Mouse (Mus musculus): ENCODE data around the gene Hnf4a. TPM values are rescaled to one million over a fixed set of nuclear protein-coding genes. Genes with fewer than 3 reads are reported as not detected.
"Not testable (repeated sequence)": the region's sequence is repeated elsewhere in the genome, so short reads cannot be mapped to it uniquely, and the experiment has no call there.

The Hnf4a gene
- total RNA-seq, 2 experiments from 2014 or later: 0.31 to 0.56 TPM

GRCm38 (mm10) chr2:163609281-163609975 lies 102.8 kb downstream of the Hnf4a start:
- no peak for ATAC-seq (replicated peaks; ENCODE audit: low FRiP score, low TSS enrichment, poor library complexity, severe bottlenecking)

GRCm38 (mm10) chr2:163611176-163611575 lies 104.6 kb downstream of the Hnf4a start:
- no peak for ATAC-seq (replicated peaks; ENCODE audit: low FRiP score, low TSS enrichment, poor library complexity, severe bottlenecking)

- no peak for ATAC-seq (replicated peaks; ENCODE audit: low FRiP score, low TSS enrichment, poor library complexity, severe bottlenecking)
Observed at GRCm38 (mm10) chr2:163613206-163613605, 106.6 kb downstream of the Hnf4a start.

- no peak for ATAC-seq (replicated peaks; ENCODE audit: low FRiP score, low TSS enrichment, poor library complexity, severe bottlenecking)
Observed at GRCm38 (mm10) chr2:163613990-163614389, 107.4 kb downstream of the Hnf4a start.

GRCm38 (mm10) chr2:163615401-163615800 lies 108.8 kb downstream of the Hnf4a start:
- ATAC-seq (replicated peaks; ENCODE audit: low FRiP score, low TSS enrichment, poor library complexity, severe bottlenecking): no peak

- ATAC-seq (replicated peaks; ENCODE audit: low FRiP score, low TSS enrichment, poor library complexity, severe bottlenecking): no peak
Observed at GRCm38 (mm10) chr2:163615906-163616651, 109.5 kb downstream of the Hnf4a start.

GRCm38 (mm10) chr2:163616652-163617227 lies 110.1 kb downstream of the Hnf4a start:
- ATAC-seq (replicated peaks; ENCODE audit: low FRiP score, low TSS enrichment, poor library complexity, severe bottlenecking): no peak

- peak; percentile 8; the same call in 1 of the 2 replicates for ATAC-seq (replicated peaks; ENCODE audit: low FRiP score, low TSS enrichment, poor library complexity, severe bottlenecking)
Observed at GRCm38 (mm10) chr2:163617232-163617863, 110.7 kb downstream of the Hnf4a start.

- no peak for ATAC-seq (replicated peaks; ENCODE audit: low FRiP score, low TSS enrichment, poor library complexity, severe bottlenecking)
Observed at GRCm38 (mm10) chr2:163617874-163618273, 111.3 kb downstream of the Hnf4a start.

- no peak for ATAC-seq (replicated peaks; ENCODE audit: low FRiP score, low TSS enrichment, poor library complexity, severe bottlenecking)
Observed at GRCm38 (mm10) chr2:163620451-163620850, 113.8 kb downstream of the Hnf4a start.

- ATAC-seq (replicated peaks; ENCODE audit: low FRiP score, low TSS enrichment, poor library complexity, severe bottlenecking): not testable (repeated sequence)
Observed at GRCm38 (mm10) chr2:163621401-163621800, 114.8 kb downstream of the Hnf4a start.

Other genes with a start within 250 kb of the Hnf4a start
- not detected in 2 replicates for gene Jph2, start 108.8 kb upstream of the Hnf4a start, total RNA-seq (2014; fragmentation: Nextera tagmentation)
- not detected in 2 replicates for gene Jph2, start 108.8 kb upstream of the Hnf4a start, total RNA-seq (2017)
- gene Oser1, start 82.1 kb upstream of the Hnf4a start, total RNA-seq (2014; fragmentation: Nextera tagmentation): 24.6 and 25.8 TPM in 2 replicates
- 46.6 and 53.5 TPM in 2 replicates for gene Oser1, start 82.1 kb upstream of the Hnf4a start, total RNA-seq (2017)
- gene Gdap1l1, start 68.3 kb upstream of the Hnf4a start, total RNA-seq (2014; fragmentation: Nextera tagmentation): not detected in 2 replicates
- gene Gdap1l1, start 68.3 kb upstream of the Hnf4a start, total RNA-seq (2017): not detected in 2 replicates
- gene Fitm2, start 34.2 kb upstream of the Hnf4a start, total RNA-seq (2014; fragmentation: Nextera tagmentation): 3.3 and 6.6 TPM in 2 replicates
- 6.2 and 8.8 TPM in 2 replicates for gene Fitm2, start 34.2 kb upstream of the Hnf4a start, total RNA-seq (2017)
- gene R3hdml, start 14.5 kb upstream of the Hnf4a start, total RNA-seq (2014; fragmentation: Nextera tagmentation): not detected in 2 replicates
- gene R3hdml, start 14.5 kb upstream of the Hnf4a start, total RNA-seq (2017): not detected in 2 replicates
- 15.6 and 27.3 TPM in 2 replicates for gene Ttpal, start 95.5 kb downstream of the Hnf4a start, total RNA-seq (2014; fragmentation: Nextera tagmentation)
- gene Ttpal, start 95.5 kb downstream of the Hnf4a start, total RNA-seq (2017): 9.0 and 10.9 TPM in 2 replicates
- gene Serinc3, start 138.3 kb downstream of the Hnf4a start, total RNA-seq (2014; fragmentation: Nextera tagmentation): 438 and 460 TPM in 2 replicates
- 469 and 531 TPM in 2 replicates for gene Serinc3, start 138.3 kb downstream of the Hnf4a start, total RNA-seq (2017)
- 92.1 and 105 TPM in 2 replicates for gene Pkig, start 151.6 kb downstream of the Hnf4a start, total RNA-seq (2014; fragmentation: Nextera tagmentation)
- 38.2 and 70.3 TPM in 2 replicates for gene Pkig, start 151.6 kb downstream of the Hnf4a start, total RNA-seq (2017)
- 8.0 and 10.6 TPM in 2 replicates for gene Ada, start 243.4 kb downstream of the Hnf4a start, total RNA-seq (2014; fragmentation: Nextera tagmentation)
- gene Ada, start 243.4 kb downstream of the Hnf4a start, total RNA-seq (2017): 9.1 and 14.4 TPM in 2 replicates

All from megakaryocyte-erythroid progenitor cell, adult 5-6 weeks (primary cell).